Mouse (Mus musculus): Measurements from ENCODE around the gene Myadm. TPM values are rescaled to one million over a fixed set of nuclear protein-coding genes. Genes with fewer than 3 reads are reported as not detected.

Gene Myadm
- polyA plus RNA-seq, 1 experiment = 524 TPM

DNA sequence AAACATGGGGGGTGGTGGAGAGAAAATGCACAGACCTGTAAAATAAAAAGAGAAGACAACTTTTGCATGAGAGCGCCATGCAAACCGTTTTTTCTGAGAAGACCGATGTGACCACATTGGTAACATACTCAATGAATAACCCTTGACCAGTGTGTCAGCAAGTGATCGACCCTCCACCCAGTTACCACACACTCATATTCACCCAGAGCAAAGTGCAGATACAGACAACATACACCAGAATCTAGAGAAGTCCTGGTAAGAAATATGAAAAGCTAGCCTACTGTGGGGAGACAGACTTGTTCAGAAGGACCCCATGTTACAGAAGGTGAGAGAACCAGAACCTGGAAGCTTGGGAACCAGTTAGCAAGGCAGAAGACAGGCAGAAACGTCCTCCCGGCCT, 42.3 kb downstream of the Myadm start:
- TF ChIP-seq CTCF (IDR thresholded peaks at IDR 0.05; ENCODE audit: insufficient read depth, low read length) (no peak), POLR2A (IDR thresholded peaks at IDR 0.05; ENCODE audit: borderline replicate concordance, extremely low read depth, low read depth, low read length) (no peak)
- Histone ChIP-seq H3K4me3 (replicated peaks; ENCODE audit: extremely low read depth, low read depth, low read length) (no peak overlapping the region), H3K4me1 (ENCODE audit: control insufficient read depth, insufficient read depth, low read length) (peaks cover 2% of the 10 kb centered on the region; the same call in 1 of the 2 replicates)
- WGBS = 50% methylated on average over 6 of the region's 6 CpGs
- no peak for DNase-seq

DNA sequence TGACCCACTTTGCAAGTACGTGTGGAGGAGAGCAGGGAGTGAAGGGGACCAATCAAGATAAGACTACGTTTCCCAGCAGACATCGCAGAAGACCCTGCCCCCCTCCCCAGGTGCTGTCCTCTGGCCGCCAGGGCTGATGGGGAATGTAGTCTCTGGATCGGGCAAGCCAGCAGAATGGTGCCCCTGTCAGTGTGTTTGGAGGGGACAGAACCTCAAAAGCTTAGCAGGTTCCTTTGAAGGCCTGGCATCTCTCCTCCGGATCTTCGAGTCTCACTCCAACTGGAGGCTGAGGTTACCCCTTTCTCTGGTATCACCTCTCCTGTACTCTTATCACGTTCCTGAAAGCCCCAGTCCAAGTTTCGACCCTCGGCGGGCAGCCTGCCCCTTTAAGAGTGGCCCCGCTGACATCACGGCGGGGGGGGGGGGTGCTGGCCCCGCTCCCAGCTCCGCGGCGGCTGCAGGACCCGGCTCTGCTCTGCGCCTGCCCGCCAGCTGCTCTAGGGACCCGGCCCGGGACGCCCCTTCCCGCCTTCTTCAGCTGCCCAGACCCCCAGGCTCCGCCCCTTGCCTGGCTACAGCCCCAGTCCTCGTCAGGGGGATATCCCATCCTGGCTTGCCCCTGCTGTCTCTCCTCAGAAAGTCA, 42.8 kb downstream of the Myadm start:
- DNase-seq = peak; percentile 12
- H3K4me3 ChIP-seq (replicated peaks; ENCODE audit: extremely low read depth, low read depth, low read length) = peak overlapping the region; percentile 19

DNA sequence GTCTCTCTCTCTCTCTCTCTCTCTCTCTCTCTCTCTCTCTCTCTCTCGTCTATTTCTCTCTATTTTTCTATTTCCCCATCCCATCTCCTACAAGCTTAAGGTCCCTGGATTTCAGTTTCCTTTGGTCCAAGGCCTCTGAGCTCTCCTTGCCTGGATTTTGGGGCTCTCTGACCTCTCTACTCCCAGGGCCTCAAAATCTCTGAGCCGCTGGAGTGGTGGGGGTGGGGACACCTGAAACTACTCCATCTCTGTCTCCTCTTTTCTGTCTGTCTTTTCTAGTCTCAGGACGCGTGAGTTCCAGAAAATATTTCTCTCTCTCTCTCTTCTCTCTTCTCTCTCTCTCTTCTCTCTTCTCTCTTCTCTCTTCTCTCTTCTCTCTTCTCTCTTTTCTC, 43.3 kb downstream of the Myadm start:
- Histone ChIP-seq H3K4me1 (ENCODE audit: control insufficient read depth, insufficient read depth, low read length) (peaks cover 2% of the 10 kb centered on the region; the same call in 1 of the 2 replicates), H3K4me3 (replicated peaks; ENCODE audit: extremely low read depth, low read depth, low read length) (no peak overlapping the region)
- 0% methylated on average over 4 of the region's 4 CpGs for WGBS
- DNase-seq = no peak
- TF ChIP-seq CTCF (IDR thresholded peaks at IDR 0.05; ENCODE audit: insufficient read depth, low read length) = no peak
- TF ChIP-seq POLR2A (IDR thresholded peaks at IDR 0.05; ENCODE audit: borderline replicate concordance, extremely low read depth, low read depth, low read length) = no peak

More for the DNA sequence above, 42.8 kb downstream of the Myadm start:
- 3% methylated on average over 27 of the region's 27 CpGs for WGBS
- TF ChIP-seq POLR2A (IDR thresholded peaks at IDR 0.05; ENCODE audit: borderline replicate concordance, extremely low read depth, low read depth, low read length) (no peak), CTCF (IDR thresholded peaks at IDR 0.05; ENCODE audit: insufficient read depth, low read length) (no peak)
- peaks cover 2% of the 10 kb centered on the region; the same call in 1 of the 2 replicates for H3K4me1 ChIP-seq (ENCODE audit: control insufficient read depth, insufficient read depth, low read length)

DNA sequence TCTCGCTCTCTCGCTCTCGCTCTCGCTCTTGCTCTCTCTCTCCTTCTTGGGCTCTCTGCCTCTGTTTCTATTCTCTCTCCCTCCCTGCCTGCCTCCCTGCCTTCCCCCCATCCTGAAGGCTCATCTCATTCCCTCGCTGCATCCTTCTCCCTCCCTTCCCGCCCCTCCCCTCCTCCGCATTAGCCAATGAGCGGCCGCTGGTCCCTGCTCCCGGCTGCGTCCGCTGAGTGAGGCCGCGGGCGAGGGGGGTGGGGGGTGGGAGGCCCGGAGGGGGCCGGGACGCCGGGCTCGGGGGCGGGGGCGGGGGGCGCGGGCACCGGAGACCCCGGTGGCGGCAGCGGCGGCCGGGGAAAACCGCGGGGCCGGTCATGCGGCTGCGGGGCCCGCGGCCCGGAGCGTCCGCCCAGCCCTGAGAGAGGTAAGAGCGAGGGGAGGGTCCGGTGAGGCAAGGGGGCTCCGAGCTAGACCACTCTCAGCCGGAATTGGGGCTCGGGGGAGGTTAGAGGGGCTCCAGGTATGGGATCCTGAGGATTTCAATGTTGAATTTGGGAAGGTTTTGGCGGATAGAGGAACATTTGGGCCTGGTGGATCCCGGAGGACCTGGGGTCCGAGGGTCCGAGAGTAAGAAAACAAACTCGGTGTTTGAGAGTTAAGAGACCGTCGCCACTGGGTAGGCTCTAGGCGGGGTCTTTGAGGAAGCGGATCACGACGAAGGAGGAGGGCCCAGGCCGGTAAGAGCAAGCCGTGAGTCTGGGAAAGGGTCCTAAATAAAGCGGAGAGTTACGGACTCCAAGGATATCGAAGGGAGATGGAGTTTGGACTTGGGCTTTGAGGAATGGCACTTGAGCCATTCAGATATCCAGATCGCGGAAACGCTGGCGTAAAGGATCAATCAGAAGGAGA, 44.0 kb downstream of the Myadm start, which contains the start of gene Cacng7:
Cacng7 (plus strand) TSS at position 337 of the 903 bp plus-strand sequence.
- WGBS = 4% methylated on average over 64 of the region's 65 CpGs
- Histone ChIP-seq H3K4me3 (replicated peaks; ENCODE audit: extremely low read depth, low read depth, low read length) (peak within 1 kb of the TSS; percentile 19), H3K4me1 (ENCODE audit: control insufficient read depth, insufficient read depth, low read length) (peaks cover 2% of the 10 kb centered on the region; the same call in 1 of the 2 replicates)
- DNase-seq = no peak
- TF ChIP-seq CTCF (IDR thresholded peaks at IDR 0.05; ENCODE audit: insufficient read depth, low read length) = no peak
- no peak for TF ChIP-seq POLR2A (IDR thresholded peaks at IDR 0.05; ENCODE audit: borderline replicate concordance, extremely low read depth, low read depth, low read length)

DNA sequence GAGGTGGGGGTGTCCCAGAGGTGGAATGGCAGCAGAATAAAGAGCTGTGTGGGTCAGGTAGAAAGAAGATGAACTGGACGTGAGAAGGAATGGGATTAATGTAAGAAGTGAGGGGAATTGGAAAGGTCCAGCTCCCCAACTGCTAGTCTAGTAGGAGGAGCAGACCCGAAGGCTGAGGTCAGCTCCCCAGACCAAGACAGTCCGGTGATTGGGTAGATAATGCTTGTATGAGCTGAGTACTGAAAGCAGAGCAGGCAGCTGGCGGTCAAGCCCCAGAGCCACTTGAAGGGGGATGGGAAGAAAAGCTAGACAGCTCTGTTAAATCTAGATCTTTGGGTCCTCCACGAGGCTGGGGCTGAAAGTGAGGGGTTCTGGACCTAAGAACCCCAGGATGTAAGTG, 44.7 kb downstream of the Myadm start:
- Histone ChIP-seq H3K4me1 (ENCODE audit: control insufficient read depth, insufficient read depth, low read length) (peaks cover 2% of the 10 kb centered on the region; the same call in 1 of the 2 replicates), H3K4me3 (replicated peaks; ENCODE audit: extremely low read depth, low read depth, low read length) (no peak overlapping the region)
- no peak for DNase-seq
- 17% methylated on average over 5 of the region's 5 CpGs for WGBS
- TF ChIP-seq POLR2A (IDR thresholded peaks at IDR 0.05; ENCODE audit: borderline replicate concordance, extremely low read depth, low read depth, low read length) (no peak), CTCF (IDR thresholded peaks at IDR 0.05; ENCODE audit: insufficient read depth, low read length) (no peak)

DNA sequence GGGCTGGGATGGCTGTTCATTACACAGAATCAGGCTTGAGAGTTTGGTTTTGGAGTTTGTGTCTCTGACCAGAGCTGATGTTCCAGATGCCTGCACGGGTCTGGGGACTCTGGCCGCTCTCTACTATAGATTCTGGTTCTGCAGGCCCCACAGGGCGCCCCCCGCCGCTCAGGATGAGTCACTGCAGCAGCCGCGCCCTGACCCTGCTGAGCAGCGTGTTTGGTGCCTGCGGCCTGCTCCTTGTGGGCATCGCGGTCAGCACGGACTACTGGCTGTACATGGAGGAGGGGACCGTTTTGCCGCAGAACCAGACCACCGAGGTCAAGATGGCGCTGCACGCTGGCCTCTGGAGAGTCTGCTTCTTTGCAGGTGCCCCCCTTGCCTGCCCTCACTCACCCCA, 47.5 kb downstream of the Myadm start:
- DNase-seq = no peak
- TF ChIP-seq POLR2A (IDR thresholded peaks at IDR 0.05; ENCODE audit: borderline replicate concordance, extremely low read depth, low read depth, low read length) = no peak
- TF ChIP-seq CTCF (IDR thresholded peaks at IDR 0.05; ENCODE audit: insufficient read depth, low read length) = no peak
- 66% methylated on average over 17 of the region's 17 CpGs for WGBS
- Histone ChIP-seq H3K4me3 (replicated peaks; ENCODE audit: extremely low read depth, low read depth, low read length) (no peak overlapping the region), H3K4me1 (ENCODE audit: control insufficient read depth, insufficient read depth, low read length) (peaks cover 2% of the 10 kb centered on the region; the same call in 1 of the 2 replicates)

DNA sequence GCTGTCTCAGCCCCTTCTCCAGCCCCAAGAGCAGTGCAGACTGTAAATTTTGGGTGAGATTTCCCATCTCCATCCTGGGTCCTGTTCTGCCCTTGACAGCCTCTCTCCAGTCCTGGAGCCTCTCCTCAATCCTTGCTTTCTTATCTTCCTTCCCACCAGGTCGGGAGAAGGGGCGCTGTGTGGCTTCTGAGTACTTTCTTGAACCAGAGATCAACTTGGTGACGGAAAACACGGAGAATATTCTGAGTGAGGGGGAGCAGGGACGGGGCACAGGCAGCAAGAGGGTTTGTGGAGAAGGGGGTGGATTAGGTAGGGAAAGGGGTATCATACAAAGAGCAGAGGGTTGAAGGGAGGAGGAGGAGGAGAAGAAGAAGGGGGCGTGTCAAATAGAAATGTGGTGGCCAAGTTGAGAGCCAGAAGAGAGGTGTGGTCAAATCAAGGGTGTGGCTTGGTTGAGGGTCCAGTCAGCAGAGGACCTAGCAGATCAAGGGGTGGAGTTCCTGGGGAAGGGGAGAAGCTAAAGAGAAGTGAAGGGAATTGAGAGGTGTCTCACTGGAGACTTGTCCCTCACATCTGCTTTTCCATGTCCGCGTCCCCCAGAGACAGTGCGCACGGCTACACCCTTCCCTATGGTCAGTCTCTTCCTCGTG, 49.5 kb downstream of the Myadm start:
- whole genome bisulfite sequencing = 72% methylated on average over 11 of the region's 11 CpGs
- TF ChIP-seq POLR2A (IDR thresholded peaks at IDR 0.05; ENCODE audit: borderline replicate concordance, extremely low read depth, low read depth, low read length) (no peak), CTCF (IDR thresholded peaks at IDR 0.05; ENCODE audit: insufficient read depth, low read length) (no peak)
- H3K4me1 ChIP-seq (ENCODE audit: control insufficient read depth, insufficient read depth, low read length) = no peaks in the 10 kb centered on the region
- H3K4me3 ChIP-seq (replicated peaks; ENCODE audit: extremely low read depth, low read depth, low read length) = no peak overlapping the region
- DNase-seq = no peak

DNA sequence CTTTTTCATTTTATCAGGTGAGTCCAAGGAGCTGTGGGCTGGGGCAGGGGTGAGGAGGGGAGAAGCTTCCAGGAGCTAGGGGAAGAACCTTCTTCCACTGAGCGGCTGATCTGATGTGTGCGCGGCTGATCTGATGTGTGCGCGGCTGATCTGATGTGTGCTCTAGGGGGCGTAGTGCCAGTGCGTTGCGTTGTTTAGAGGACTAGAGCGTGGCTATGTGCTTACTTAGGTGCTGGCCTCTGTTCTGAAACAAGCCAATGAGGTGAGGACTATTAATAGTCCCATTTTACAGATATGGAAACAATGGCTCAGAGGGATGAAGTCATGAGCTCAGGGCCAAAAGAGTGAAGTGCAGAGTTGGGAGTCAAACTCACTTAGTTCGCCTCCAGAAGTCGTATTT, 50.1 kb downstream of the Myadm start:
- Histone ChIP-seq H3K4me3 (replicated peaks; ENCODE audit: extremely low read depth, low read depth, low read length) (no peak overlapping the region), H3K4me1 (ENCODE audit: control insufficient read depth, insufficient read depth, low read length) (no peaks in the 10 kb centered on the region)
- TF ChIP-seq CTCF (IDR thresholded peaks at IDR 0.05; ENCODE audit: insufficient read depth, low read length) = no peak
- no peak for TF ChIP-seq POLR2A (IDR thresholded peaks at IDR 0.05; ENCODE audit: borderline replicate concordance, extremely low read depth, low read depth, low read length)
- no peak for DNase-seq
- 87% methylated on average over 11 of the region's 11 CpGs for WGBS

DNA sequence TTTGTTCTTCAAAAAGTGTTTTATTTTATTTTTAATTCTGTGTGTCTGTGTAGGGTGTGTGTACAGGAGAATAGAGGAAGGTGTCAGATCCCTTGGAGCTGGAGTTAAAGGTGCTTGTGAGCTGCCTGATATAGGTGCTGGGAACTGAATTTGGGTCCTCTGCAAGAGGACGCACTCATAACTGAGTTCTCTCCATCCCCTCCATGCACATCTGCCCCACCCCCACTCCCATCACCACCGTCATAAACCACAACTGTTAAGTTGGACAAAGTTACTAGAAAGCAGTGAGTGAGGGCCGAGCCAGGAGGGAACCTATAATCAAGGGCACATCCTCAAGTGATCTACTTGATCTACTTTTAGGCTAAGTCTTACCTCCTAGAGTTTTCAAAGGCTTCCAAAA, 55.0 kb downstream of the Myadm start:
- WGBS = 82% methylated on average over 3 of the region's 3 CpGs
- TF ChIP-seq POLR2A (IDR thresholded peaks at IDR 0.05; ENCODE audit: borderline replicate concordance, extremely low read depth, low read depth, low read length) = no peak
- no peak for TF ChIP-seq CTCF (IDR thresholded peaks at IDR 0.05; ENCODE audit: insufficient read depth, low read length)
- no peak for DNase-seq
- Histone ChIP-seq H3K4me1 (ENCODE audit: control insufficient read depth, insufficient read depth, low read length) (no peaks in the 10 kb centered on the region), H3K4me3 (replicated peaks; ENCODE audit: extremely low read depth, low read depth, low read length) (no peak overlapping the region)
